Mouse (Mus musculus): ENCODE measurements at regions not wholly inside any gene's neighbourhood (a gene's known extent, or its start where the extent isn't known, plus 50 kb on each side); places are given as distances from the start of the nearest gene placed in this dataset.
"Not testable (repeated sequence)": the region's sequence is repeated elsewhere in the genome, so short reads cannot be mapped to it uniquely, and the experiment has no call there.

DNA sequence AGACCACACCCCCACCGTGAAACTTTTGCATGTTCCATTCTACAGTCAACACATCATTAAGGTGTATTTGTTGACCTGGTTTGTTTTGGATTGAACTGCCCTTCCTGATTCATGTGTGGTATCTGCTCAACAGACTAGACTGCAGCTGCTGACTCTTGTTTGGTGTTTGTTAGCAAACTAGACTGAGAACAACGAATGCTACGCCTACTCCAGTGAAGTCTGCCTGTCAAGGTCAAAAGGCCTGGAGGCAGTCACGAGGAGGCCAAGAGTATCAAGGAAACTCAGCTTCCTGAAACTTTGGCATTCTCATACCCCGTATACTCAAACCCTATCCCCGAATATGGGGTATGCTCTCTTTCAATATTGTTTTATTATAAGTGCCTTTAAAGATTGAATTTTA, 194.2 kb upstream of the Spin1 start:
- not testable (repeated sequence) for DNase-seq (ENCODE audit: low spot score)

DNA sequence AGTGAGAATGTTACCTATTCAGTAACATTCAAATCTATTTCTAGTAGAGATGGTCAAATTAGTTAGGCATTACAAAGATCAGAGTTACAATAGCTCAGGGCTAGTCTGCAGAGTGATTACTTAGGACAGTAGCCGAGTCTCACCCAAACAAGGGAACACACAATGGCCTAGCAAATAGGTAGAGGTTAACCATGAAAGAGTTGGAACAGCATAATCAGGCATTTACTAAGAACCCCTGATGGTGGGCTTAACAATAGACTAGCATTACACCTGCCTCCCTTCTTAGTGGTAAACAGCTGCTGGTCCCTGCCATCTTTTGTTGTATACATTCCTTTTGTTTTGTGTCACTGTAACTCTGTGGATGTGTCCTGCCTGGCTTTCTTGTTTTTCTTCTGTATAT, 193.8 kb upstream of the Spin1 start:
- no peak for DNase-seq (ENCODE audit: low spot score)

DNA sequence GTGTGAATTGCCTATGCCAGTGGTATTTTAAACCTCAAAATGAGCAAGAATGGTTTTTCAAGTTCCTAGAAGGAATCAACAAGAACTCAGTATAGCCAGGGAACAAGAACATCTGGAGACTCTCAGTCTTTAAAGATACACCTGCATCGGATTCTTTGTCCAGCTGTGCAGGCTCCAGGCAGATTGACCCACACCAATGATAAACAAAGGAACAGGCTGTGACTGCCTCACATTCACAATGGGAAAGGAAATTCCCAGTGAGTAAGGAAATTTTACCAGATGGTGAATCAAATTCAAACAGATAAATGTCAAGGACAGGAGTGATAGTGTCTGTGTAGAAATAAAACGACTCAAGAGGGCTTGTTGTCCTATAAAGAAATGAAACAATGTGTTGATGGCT, 187.9 kb upstream of the Spin1 start:
- not testable (repeated sequence) for DNase-seq (ENCODE audit: low spot score)

DNA sequence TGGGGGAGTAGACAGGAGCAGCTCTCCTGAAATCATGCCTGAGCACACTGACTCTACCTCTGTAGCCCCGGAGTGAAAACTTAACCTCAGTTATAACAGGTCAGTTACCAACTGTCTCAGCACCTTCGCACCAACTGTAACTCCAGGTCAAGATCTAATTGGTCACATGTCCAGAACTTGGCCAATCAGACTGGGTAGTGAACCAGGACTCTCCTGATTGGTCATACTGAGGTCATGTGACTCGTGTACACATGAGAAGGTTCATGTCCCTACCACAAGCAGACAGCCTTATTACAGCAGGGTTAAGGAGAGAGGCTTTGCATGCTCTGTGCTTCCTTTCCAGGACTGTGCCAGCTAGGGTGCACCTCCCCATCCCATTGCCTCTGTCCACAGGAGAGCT, 166.7 kb upstream of the Spin1 start:
- DNase-seq (ENCODE audit: low spot score): not testable (repeated sequence)

DNA sequence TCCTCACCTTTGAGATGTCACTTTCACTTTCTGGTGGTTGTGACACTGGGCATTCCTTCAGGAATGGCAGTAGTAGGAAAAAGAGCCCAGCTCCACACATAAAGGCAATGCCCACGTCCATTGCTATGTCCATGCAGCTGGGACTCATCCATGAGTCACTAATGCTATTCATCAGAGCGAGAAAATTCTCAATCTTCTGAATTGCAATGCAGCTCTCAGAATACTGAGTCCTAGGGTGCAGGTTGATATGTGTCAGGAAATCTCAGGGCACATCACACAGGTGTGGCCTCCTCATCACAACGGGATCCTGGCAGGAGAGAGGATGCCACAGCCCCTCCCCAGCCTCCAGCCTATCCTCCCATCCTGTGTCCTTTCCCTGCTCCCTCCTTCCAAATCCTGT, 158.1 kb upstream of the Spin1 start:
- no peak for DNase-seq (ENCODE audit: low spot score)

DNA sequence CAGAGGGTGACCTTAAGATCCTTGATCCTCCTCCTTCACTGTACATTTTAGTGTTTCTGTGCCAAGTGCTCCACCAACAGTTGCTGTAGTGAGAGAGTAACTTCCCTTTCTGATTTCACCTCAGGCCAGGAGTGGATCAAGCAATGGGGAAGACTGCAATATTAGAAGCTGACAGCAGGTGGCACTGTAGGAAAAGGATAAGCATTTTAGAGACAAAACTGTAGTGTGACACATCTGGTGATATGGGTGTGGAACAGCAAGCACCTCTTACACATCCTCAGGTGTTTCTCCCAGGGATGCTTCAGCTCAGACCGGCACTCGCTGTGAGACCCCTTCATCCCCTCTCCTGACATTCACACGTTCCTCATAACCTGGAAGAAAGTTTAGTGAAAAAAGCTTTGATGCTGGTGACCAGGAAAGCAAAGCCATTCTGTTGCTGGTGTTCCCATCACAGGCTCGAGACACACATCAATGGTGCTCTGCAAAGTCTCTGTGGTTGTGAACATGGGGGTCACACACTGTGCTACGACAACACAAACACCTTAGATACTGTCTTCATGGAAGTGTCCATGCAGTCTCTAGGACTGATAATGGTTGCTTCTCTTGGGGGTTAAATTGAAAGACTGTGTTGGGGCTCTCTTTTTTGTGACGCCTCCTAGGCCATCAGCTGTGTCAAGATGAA, 151.0 kb upstream of the Spin1 start:
- DNase-seq (ENCODE audit: low spot score): peak; percentile 90

DNA sequence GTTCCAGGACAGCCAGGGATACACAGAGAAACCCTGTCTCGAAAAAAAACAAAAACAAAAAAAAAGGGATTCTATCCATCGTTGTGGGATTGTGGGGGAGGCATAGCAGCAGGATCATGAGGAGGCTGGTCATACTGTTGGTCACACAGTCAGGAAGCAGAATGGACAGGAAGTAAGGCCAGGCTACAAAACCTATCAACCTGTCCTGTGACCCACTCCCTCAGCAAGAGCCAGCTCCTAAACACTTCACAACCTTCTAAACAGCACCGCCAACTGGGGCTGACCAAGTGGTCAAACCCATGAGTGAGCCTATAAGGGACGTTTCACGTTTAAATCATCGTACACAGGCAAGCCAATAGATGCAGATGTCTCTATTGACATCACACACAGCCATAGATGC, 146.0 kb upstream of the Spin1 start:
- DNase-seq (ENCODE audit: low spot score): no peak

DNA sequence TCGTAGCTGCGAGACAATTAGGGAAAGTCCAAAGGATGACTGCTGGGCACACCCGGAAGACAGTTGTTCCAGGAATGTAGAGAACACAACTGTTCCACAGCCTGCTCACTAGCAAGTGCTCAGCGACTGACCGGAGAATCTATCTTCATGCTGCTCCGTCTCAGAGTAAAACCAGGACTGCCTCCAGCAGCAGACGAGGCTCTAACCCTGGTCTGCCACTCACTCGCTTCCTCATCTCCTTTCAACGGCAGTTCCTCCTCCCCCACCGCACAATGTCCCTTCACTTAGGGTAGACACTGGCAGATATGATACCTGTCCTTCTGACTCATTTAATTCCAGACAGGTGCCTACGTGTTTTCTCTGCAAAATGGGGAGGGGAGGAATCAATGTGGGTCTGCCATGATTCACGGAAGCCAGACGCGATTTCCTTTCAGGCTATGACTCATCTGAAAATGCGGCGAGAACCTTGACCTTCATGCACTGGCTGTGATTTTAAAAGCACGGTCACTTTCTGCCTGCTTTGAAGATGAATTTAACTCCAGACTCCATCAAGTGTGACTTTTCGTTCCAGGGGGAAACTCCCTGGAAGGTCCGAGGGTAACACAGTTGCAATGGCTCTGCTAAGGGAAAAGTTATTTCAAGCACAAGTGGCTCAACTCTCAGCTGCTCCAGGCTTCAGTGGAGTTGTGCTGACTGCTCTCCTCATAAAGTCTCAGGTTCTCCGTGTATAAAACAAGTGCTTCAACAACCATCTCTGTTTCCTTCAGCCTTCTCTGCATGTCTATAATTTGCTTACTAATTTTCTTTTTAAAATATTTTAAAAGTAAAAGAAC, 142.4 kb upstream of the Spin1 start:
- no peak for DNase-seq (ENCODE audit: low spot score)

DNA sequence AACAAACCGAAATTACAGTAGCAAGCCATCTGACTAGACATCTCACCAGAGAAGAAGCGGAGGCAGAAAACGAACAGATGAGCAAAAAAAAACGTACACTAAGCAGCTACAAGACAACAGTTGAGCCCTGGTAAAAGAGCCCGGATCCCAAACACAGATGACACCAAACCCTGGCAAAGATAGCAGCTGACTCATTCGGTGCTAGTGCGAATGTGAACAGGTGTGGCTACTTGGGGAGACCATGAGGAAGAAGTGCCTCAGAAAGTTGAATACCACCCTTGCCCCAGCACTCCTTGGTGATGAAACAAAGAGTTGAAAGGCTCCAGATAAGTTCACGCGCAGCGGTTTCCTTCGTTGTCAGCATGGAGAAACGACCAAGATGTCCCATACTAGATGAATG, 139.8 kb upstream of the Spin1 start:
- DNase-seq (ENCODE audit: low spot score): no peak

DNA sequence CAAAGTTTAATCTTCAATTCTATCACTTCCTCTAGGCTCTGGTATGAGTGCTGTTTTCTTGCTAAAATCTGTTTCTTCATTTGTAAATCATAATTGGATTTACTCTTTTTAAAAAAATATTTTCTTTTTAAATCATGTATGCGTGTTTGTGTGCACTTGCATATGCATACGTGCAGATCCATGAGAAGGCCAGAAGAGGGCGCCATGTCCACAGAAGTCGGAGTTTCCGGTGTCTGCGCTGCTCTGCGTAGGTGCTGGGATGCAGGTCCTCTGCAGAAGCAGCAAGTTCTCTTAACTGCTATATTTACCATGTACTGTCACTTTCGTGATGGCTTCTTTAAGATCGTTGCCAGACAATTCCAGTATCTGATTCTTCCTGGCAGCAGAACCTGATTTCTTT, 136.6 kb upstream of the Spin1 start:
- peak; percentile 42 for DNase-seq (ENCODE audit: low spot score)

DNA sequence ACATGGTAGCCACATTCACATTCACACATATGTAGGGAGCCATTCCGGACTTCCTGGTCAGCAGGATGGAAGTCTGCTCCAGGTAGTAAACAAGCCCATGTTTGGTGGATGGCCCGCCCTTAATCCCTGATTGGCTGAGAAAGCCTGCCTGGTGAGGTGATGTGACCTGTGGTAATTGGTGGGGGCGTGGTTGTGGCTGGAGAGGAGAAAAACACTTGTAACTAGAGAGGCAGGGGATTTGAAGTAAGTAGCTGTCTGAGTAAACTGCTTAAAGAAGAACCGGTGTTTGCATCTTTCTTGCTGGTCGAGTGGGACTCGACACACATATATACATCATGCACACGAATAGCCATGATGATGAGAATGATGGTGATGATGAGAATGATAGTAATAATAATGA, 135.6 kb upstream of the Spin1 start:
- DNase-seq (ENCODE audit: low spot score): not testable (repeated sequence)

DNA sequence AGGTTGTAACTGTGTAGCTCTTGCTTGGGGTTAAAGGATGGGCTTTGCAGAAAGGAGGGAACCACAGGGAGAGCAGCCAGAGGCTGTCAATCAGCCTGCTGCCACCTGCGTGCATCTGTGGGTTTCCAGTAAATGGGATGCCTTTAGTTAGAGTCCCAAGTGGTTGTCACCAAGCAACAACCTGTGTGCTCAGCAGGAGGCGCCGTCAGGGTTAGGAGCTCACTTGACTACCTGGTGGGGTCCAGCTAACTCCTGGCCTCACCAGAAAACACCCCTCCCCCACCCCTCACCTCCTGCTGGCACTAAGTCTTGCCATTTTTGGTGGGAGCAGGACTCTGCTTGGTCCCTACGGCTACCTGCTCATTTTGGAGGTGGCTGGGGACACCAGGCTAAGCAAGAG, 135.0 kb upstream of the Spin1 start:
- DNase-seq (ENCODE audit: low spot score): no peak

DNA sequence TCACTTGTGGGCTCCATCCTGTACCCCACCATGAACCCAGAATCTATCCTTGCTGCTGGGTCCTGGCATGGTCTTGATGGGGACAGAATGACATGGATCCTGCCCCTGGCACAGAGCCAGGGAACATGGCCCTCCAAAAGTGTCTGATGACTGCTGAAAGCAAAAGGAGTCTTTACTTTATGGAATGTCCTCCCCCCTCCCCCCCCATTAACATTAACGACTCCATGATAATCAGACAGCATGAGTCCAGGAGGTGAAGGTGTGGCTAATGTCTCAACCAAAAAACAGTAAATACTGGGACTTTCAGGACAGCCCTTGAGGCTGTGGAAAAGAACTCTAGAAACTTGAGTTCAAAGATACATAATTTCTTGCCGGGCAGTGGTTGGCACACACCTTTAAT, 133.9 kb upstream of the Spin1 start:
- DNase-seq (ENCODE audit: low spot score): no peak

DNA sequence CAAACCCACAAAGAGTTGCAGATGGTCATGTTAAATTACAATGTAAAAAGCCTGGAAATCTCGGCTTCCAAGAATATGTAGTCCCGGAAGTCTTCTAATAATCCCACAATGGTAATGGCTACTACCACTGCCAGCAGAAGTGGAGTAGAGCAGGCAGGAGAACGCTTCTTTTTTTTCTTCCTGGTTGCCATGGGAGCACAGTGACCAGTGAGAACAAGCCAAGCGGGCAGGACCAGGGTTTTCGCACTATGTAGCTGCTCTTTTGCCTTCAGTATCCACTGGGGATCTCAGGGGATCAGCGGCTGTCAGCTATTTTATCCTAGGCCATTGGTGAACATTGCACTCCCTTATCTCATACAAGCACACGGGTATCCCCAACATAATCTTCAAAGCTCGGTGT, 127.3 kb upstream of the Spin1 start:
- peak; percentile 35 for DNase-seq (ENCODE audit: low spot score)

DNA sequence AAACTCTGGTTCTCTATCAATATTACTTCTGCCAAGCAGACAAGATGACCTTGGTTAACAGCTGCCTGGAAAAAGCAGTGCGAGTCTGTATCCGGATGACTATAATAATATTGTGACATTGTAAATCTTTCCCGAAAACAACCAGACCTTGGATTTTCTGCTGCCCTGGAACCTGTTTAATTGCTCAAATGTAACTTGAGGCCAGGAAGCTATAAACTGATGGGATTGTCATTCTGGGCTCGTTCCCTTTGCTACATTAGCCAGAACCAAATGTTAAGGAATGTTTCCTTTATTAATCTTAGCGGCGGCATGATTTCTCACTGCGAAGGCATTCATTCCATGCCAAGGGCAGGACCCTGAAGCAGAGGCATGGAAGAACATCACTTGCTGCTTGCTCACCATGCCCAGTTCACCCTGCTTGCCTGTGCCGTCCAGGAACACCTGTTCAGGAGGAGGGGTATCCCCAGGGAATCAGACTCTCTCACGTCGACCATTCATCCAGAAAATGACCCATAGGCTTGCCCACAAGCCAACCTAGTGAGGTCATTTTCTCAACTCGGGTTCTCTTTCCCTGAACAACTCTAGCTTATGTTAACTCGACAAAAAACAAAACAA, 125.3 kb upstream of the Spin1 start:
- no peak for DNase-seq (ENCODE audit: low spot score)

DNA sequence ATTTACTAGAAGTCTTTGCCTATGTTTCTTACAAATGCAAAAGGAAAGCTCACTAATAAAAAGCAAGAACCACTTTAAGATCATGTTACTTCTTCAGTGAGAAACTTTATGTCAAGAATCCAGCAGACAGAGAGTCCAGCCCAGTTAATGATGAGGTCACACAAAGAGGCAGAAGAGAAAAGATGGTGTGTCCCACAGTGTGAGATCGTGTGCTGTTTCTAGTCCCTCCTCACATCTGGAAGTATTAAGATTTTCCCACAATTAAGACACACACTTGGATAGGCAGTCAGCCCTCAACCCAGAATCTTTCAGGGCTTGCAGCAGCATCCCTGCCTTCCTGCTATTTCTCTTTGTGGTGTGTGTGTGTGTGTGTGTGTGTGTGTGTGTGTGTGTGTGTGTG, 118.7 kb upstream of the Spin1 start:
- DNase-seq (ENCODE audit: low spot score): no peak

DNA sequence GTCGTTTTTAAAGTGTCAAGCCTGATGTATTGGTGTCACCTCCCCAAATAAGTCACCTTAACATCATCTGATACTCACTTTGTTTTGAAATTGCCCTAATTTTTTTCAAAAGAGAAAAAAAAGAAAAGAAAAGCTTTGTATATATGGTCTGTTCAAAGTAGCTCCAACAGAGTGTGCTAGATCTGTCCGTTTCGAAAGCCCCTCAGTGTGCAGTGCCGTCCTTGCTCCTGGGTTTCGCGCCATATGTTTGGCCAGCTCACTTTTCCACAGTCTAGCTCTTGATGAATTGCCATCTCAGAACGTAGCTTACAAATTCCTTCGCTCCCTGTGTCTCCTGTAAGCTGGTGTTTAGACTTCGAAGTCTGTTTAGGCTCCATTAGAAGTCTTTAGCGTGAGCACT, 117.7 kb upstream of the Spin1 start:
- no peak for DNase-seq (ENCODE audit: low spot score)

DNA sequence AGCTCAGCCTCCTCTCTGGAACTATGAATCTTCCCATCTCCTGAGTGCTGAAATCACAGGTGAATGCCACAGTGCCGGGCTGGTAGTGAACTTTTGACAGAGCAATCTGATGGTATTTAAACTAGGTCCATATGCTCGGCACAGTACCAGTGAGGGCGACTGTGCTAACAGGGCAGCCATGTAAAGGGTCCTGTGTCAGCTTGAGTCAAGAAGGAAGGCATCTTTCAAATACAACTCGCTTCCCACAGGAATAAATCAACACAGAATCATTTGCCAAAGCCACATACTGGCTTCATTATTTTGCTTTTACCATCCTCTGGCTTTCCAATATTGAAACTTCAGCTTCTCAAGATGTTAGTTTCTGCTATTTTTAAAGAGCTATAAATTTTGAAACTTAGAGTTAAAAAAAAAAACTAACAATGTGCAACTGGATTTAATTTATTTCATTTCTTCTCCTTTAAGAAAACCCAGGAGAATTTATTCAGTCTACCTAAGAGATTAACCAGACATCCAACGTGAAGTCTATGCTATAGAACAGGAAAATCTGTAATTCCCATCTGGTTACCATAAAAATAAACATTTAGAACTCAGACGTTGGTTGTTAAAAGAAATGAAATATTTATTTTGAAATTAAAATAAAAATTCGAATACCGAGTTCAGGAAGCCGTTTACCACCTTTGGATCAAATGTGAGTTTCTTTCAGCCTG, 108.8 kb upstream of the Spin1 start:
- DNase-seq (ENCODE audit: low spot score): peak; percentile 31

DNA sequence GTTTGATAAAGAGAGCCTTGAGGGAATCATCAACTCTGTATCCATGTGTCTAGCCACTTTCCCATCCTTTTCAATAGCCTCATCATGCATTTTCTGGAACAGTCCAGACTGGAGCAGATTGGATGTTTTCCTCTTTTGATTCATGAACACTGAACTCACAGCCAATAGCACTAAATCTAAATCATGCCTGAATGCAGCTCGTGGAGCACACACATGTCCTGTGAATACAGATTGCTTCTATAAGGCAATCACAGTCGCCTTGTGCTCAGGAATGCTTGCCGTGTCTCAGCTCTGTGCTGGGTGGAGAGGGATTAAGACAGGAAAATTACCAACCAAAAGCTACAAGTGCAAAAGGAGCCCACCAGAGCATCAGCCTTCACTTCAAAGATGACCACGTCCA, 100.9 kb upstream of the Spin1 start:
- DNase-seq (ENCODE audit: low spot score): no peak

DNA sequence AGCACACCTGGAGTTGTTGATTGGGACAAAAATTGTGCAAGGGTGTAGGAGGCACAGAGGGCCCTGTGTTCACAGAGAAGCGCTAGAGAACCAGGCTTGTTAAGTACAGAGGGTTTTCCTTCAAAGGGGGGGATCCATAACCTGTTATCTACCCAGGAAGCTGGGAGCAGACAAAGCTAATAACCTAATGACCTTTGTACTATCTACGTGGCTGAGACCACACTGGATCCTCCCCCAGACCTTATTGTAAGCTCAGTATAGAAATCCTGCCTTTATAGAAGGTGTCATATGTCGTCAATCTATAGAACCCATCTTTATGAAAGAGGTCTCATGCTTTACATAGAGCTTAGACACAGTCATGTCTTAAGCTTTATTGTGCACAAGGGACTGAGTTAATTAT, 95.9 kb upstream of the Spin1 start:
- DNase-seq (ENCODE audit: low spot score): no peak

DNA sequence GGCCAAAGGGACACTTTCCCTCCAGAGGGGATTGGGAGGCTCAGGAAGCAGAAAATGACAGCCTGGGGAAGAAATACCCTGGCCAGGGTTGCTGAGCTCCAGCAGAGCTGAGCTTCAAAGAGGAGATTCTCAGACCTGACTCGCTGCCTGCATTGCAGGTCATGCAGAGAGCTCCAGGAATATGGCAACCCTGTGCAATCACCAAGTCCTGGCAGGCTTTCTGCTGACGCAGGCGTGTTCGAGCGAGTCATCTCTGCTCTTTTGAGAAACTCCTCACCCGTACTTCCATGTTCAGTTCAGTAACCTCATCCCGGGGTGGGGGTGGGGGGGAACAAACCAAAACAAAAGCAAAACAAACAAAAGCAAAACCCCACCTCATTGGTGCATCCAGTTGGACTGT, 89.9 kb upstream of the Spin1 start:
- DNase-seq (ENCODE audit: low spot score): no peak

DNA sequence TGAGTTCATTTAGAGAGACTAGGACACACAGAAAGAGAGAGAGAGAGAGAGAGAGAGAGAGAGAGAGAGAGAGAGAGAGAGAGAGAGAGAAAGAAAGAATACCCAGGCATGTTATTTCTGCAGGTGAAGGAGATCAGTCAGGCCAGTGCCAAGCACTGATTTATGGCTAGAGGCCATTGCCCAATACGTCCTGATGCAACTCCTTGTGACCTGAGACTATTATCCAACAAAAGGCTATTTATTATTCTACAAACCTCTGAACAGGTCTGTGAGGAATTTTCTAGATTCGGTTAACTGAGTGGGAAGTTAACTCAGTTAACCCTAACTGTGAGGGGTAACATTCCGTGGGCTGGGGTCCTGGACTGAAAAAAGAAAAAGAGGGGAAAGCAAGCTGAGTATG, 84.5 kb upstream of the Spin1 start:
- DNase-seq (ENCODE audit: low spot score): no peak
